Mouse (Mus musculus) neural tube, postnatal 0 days (tissue): Measurements from ENCODE around the gene Man1a. TPM values are rescaled to one million over a fixed set of nuclear protein-coding genes. Genes with fewer than 3 reads are reported as not detected.

Experiments
- polyA plus RNA-seq: library from polyadenylated mRNA; unstranded; fragments of >200 nt; fragmentation: Nextera tagmentation; extraction: Ambion mirVana; gene quantifications from 2 replicates; pipeline ENCODE4 v1.2.1, GENCODE M21; 2015

Gene Man1a
- 4.8 and 7.0 TPM in 2 replicates for polyA plus RNA-seq

DNA sequence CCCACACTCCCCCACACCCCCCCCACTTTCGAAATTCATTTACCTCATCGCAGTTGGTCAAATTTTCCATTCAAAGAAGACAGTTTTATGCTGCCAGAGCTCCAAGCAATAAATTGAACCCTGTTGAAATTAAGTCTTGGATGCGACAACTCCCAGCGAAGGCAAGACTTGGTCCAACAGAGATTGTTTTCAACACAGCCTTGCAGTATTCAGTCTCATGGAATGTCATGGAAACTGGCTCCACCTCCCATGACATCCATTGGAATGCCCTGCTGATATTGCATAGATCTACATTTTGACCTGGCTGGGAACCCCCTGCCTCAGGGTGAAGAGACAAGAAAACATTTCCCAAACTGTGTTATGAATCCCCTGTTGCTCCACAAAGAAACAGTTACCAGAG is at the start of gene Man1a:
Gene Man1a, minus strand, starts transcription at position 190 of the 400 bp plus-strand sequence.

